Mouse (Mus musculus): ENCODE results near the gene Fyn.

Gene Fyn

DNA sequence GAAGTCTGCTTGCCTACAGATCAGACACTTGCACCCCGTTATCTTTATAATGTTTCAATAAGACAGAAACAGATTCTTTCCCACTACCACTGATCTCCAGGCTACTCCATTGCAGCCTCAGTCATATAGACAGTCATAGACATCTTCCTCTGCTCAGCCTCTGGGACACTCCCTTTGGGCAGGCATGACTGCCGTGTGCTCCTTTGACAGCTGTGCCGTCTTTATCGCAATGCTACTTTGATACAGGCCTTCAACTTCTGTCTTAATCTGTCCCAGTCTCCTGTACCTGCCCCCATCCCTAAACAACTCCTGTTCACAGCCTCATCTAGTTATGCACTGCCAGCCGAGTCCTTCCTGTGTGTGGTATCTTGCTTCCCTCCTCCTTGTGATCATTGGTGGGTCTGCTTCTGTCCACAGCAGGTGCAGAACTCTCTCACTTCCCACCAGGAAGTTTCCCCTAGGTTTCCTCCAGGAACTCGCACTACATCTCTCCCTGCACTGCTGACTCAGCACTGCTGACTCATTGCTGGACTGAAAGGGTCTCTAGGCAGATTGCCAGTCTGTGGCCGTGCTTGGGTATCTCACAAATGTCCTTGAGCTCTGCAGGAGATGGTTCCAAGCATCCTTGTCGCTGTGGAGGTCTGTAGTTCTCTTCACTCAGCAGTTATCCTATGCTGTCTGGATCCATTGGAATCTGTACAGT is 43.4 kb downstream of the Fyn start:
- no peak for DNase-seq (ENCODE audit: low spot score in 2 of 2)

DNA sequence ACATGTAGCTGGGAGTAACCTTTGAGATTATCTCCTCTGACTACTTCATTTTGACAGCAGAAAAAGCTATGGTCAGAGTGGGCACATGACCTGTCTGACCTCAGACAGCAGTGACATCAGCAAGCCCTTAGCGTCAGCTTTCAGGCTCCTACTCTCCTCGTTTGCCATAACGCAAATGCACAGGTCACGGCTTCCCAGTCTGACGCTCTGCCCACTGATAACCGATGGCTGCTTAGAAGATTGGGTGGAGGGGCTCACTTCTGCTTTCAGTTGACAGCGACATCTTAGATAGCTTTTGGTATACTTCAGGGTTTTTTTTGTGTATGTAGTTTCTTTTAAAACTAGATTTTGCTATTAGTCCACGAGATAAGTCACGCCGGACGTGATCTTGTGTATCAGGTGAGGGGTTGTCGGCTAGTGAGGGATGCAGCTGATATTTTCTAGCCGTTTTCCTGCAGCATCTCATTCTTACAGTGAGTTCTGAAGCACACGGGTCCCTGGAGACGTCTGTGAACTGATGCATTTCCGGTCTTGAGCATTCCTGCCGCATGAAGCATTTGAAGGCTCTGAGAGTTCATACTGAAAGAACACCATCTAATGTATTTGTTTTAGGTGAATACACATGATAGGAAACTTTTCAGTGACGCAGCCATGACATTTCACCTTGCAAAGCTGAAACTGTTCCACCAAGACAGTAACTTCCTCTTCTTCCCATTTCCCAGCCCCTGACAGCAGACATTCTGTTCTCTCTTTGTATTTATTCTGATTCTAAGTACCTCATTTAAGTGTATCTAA is 44.4 kb downstream of the Fyn start:
- DNase-seq (ENCODE audit: low spot score in 2 of 2): peak; percentile 38 to 79

DNA sequence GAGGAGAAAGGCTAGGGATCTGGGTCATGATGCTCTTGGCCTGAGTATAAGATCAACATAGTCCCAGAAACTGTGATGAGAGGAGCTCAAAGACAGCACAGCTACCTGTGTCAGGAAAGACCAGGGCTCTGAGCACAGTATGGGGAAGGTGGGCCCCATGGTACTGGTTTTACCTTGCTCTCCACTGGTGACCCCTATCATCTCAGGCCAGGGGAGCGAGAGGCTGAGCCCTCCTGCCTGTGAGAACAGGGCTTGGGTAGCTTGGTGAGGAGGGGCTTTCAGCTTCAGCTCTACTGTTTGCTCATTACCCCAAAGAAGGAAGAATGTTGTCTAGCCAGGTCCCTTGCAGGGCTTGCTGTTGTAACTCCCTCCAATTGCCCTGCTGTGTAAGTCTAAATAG is 45.4 kb downstream of the Fyn start:
- DNase-seq (ENCODE audit: low spot score in 2 of 2): no peak

DNA sequence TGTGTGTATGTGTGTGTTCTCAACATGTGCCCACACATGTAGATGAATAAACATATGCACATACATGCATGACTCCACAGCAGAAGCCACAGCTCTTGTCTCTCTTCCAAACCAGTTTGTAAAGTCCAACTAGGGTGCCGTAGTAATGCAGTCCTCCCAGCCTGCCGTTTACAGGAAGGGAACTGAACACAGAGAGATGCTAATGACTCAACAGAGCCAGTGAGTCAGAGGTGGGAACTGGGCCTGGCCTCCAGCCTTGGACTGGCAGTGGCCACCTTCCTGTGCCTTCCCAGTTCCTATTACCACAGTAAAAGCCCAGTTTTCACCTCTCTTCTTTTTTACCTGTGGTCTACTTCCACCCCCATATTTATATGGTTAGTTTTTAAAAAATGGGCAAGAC is 46.9 kb downstream of the Fyn start:
- peak; percentile 45 to 50 for DNase-seq (ENCODE audit: low spot score in 2 of 2)

DNA sequence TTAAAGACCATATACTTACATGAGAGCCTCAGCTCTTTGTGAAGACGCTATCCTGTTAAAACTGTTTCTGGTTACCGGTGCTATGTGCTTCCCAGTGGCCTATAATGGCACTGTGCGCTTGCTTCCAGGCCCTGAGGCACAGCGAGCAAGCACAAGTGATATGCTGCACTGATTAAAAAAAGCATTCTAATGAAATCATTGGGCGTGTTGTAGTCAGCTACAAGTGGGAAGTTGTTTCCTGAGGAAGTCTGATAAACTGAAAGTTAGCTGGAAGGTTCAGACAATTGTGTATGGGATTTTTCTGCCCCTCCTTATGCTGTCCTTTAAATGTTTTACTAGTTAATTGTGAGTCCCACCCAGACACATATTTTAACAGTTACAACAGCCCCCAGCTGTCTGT is 49.0 kb downstream of the Fyn start:
- no peak for DNase-seq (ENCODE audit: low spot score in 2 of 2)

DNA sequence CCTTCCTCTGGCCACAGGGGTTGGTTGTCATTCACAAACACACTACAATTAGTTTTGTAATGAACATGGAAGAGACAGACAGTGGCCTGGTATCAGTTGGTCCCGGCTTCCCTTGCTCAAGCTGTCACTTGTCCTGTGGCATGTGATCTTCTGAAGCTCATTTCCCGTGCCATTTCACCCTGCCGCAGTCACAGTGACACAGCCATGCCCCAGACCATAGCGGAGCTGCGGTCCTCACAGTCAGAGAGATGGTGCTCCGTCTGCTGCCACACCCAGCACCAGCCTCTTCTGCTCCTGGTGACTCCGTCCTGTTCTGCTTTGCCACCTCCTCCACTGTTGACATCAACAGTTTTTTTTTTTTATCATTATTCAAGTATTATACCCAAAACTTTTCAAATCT is 49.7 kb downstream of the Fyn start:
- DNase-seq (ENCODE audit: low spot score in 2 of 2): no peak

DNA sequence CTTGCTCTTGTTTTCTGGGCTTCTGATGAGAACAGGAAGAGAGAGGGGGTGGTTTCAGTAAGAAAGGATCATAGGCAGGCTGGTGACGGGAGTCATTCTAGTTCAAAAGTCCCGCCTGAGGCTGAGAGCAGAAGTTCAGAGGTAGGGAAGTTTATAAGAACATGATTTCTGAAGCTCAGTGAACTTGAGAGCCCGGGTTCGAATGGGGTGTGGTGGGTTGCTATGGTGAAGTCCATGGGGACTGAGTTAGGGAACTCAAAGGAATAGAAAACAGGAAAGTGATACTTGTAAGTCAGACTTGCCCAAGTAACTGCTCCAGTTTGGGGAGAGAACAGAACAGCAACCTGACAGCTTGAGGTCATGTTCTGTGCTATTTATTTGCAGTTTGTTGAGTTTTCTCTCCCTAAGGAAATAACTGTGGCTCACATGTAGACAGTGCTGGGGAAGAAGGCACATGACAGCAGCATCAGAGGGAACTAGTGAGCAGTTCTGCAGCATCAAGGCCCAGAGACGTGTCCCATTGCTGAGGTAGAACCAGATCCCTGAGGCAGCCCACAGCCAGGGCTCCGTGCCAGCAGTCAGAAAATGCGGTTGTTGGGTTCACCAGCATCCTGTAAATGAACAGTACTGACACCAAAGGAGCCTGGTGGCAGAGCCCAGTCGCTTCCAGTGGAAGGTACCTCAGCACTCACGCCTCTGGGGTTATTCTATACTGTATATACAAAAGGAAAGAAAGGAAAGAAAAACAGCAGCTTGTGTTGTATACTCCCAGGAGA is 52.4 kb downstream of the Fyn start:
- DNase-seq (ENCODE audit: low spot score in 2 of 2): peak; percentile 42 to 62

DNA sequence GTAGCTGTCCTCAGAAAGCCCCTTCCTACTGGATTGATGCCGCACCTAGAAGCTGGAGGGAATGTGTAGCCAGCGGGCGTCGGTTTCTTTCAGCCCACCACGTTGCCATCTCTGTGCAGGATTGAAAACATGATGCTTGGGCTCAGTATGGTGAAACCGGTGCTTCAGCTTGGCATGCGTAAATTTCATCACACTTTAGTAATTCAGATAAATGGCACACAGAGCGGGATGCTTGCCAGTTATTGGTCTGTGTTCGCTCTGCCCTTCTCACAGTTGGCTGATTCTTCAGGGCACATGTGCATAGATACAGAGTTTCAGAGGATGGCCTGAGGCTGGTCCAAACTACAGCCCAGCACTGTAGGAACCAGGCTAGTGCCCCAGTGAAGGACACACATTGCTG is 53.1 kb downstream of the Fyn start:
- DNase-seq (ENCODE audit: low spot score in 2 of 2): no peak

DNA sequence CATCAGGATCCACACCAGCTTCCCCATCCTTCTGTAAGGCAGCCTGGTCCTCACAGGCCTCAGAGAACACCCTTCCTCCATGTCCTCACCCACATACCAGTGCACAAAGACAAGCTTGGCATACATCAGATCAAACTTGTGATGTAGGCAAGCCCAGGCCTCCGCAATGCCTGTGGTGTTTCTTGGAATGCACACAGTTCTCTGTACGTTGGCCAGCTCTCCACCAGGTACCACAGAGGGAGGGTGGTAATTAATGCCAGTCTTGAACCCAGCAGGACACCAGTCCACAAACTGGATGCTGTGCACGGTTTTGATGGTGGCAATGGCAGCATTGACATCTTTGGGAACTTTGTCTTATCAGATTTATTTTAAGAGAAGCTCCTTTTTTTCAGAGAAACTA is 56.0 kb downstream of the Fyn start:
- DNase-seq (ENCODE audit: low spot score in 2 of 2): no peak

DNA sequence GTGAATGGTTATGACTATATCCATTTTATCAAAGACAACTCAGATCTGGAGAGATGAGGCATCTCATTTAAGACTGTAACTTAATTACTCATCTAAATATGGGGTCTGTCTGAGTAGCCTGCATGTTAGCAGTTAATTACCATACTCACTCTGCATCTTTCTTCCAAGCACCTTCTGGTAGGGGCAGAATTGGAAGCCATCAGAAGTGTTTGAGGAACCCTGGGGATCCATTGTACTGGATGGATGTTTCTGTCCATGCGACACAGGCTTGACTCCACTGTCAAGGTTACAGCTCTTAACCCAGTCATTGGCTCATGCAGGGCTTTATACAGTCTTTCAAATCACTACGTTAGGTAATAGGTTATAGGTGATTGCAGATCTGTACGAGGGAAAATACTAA is 57.4 kb downstream of the Fyn start:
- no peak for DNase-seq (ENCODE audit: low spot score in 2 of 2)

DNA sequence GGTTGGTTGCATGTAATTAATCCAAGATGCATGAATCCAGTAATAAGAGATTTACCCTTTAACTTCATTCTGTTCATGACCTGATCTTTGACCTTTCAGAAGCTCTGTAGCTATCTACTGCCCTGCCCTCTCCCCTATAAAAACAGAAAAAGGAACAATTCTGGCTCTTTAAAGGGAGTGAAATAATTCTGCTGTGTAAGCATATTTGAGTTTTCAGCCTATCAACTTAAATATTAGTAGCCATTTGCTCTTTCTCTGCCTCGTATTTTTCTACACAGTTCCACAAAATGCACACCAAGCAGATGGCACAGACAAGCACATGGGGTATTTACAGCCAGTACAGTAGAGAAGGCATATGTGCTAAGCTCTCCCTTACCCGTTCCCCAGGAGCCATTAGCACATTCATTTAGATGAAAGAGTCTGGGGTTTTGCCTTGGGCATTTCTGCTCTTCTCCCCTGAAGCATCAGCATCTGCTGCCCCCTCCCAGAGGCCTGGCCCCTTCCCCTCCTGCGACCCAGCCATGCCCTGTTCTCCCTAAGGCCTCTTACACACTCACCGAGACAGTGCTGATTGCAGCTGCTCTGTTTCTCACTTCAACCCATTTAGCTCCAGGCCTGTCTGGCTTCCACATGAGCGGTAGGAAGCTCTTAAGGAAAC is 58.3 kb downstream of the Fyn start:
- no peak for DNase-seq (ENCODE audit: low spot score in 2 of 2)

DNA sequence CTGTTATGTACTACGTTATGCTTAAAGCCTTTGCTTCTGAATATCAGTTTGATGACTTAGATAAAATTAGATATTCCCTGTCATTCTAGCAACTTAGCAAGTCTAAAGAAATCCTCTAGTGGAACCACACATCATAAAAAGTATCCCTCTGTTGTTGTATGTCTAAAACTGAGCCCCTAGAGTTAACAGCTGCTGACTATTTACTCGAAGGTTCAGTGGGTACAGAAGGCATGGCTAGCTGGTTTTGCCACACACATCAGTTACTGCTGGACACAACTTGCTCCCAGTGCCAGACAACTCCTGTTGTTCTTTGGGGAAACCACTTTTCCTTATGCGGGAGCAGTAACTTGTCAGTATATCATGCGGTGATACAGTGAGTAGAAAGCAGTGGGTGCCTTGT is 61.0 kb downstream of the Fyn start:
- no peak for DNase-seq (ENCODE audit: low spot score in 2 of 2)

DNA sequence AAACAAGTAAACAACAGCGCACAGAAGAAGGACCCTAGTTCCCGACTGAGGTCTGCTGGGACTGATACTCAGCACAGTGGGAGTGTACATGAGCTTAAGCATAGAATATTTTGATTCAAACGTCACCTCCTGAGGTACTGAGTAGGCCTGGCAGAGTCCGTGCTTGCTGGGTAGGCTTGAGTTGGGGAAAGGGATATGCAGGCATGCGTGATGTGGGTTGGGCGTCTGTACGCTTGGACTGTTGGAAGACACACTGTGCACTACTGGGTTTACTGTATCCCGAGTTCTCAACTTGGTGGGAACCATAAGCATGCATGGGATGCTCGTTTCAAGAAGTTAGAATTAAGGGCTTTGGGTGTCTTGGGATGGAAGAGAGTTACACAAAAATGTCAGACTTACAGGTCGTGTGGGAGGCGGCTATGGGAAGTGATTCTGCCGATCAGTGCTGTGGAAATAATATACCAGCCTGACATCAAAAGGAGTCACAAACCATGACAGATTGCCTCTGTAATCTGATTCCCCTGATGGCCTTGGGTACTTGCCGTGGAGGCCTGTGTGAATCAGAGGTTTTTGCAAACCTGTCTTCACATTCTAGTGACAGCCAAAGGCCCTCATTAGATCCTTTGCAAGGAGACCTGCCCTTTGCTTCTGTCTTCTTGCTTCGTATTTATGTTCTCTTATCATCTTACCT is 61.6 kb downstream of the Fyn start:
- no peak for DNase-seq (ENCODE audit: low spot score in 2 of 2)

DNA sequence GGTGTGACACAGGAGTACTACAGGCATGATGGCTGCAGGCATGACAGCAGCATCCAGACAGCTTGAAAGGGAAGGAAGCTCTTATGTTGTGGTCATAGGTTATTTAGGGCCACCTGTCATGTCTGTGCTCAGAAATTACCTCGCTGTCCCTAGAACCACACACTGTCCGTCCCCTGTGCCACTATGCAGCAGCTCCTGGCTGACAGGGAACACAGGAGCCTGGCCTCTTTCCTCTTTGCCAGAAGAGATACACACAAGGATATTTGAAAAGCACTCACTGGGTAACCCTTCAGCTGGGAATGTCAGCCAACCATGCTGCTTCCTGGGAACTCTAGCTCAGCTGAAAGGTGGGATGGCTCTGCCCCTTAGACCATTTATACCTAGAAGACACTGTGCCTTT is 62.6 kb downstream of the Fyn start:
- DNase-seq (ENCODE audit: low spot score in 2 of 2): no peak

DNA sequence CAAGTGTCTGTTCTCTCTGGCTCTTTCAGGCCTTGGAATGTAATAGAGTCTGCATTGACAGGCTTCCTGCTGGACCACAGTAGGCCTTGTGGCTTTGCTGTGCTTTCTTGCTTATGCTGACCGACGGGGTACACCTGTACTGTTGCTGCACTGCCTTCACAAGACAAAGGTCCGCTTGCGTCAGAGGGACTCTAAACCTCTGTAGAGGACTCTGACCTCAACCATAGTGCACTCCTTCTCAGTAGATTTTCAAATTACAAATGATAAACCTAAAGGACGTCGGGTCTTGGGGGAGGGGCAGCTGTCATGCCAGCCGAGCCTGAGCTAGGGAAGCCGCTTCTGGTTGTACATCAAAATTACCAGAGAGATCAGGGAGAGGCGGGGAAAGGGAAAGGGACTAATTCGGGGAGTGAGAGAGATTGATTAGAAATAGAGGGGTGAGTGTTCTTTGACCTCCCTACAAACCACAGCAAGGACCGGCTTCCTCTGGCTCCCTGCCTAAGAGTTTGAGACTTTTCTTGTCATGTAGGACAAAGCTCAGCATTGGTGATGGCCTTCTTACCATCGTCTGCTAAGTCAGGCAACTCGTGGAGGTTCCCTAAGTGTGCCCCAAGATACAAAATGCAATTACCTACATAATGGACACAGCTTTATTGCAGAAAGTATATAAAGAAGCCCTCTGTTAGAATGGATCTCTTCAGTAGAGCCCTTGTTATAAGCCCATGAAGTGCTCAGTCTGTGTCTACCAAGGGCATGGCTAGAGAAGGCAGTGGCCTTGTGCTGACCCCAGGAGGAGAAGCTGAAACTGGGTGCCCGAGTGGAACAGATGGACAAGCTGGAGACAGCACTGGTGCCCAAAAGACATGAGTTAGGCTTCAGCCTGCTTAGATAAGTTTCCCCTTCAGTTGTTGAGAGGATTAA is 64.3 kb downstream of the Fyn start:
- DNase-seq (ENCODE audit: low spot score in 2 of 2): no peak

DNA sequence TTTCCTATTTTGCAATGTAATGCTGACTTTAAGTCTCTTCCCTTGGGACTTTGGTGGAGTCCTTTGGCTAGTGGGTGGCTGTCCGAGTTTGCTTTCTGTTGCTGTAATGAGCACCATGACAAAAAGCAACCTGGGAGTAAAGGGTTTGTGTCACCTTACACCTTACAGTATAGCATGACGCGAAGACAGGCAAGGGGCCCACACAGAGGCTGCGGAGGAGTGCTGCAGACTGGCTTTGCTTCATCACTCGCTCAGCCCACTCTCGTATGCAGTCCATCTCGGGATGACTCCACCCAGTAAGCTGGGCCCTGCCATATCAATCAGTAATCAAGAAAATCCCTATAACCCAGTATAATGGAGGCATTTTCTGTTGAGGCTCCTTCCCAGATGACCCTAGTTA is 65.2 kb downstream of the Fyn start:
- no peak for DNase-seq (ENCODE audit: low spot score in 2 of 2)

DNA sequence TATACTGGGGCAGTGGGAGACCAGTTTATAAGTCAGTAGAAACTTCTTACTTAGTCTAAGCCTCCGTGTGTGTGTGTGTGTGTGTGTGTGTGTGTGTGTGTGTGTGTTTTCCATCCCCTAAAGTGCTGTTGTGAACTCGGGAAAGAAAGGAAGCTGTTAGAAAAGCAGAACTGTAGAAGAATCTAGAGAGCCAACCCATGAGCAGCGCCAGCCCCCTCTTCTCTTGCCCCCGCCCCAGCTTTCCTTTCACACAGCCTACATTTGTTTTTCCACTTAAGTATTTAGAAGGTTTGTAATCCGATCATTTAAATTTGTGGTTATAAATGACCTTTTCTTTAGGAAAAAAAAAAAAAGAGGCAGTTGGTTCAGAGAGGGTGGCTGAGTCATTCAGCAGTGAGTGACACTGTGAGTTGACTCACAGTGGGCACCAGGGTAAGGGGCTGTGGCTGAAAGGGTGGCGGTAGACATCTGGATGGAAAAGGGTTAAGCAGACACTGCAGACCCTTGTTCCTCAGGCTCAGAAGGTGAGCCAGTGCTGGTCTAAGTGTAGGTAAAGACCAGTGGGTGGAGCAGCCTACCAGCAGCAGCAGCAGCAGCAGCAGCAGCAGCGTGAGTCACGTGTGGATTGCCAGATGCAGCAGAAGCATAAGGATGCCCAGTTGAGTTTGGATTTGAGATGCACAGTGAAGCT is 66.2 kb downstream of the Fyn start:
- DNase-seq (ENCODE audit: low spot score in 2 of 2): no peak

DNA sequence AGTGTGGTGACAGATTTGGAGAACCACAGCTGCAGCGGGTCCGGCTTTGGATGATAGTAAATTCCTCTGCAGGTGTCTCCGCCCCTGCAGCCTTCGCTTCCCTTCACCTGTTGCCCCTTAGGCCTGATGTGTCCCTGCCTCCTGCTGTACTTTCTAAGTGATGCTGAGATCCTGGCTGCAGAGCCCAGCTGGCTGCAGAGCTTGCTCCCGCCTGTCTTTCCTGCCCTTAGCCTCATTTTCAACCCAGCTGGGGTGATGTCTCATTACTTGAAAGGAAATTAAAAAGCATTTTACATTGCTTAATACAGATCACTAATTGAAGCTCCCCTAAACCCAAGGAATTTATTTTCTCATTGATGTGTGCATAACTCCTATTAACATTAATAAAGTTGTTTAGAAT is 70.2 kb downstream of the Fyn start:
- no peak for DNase-seq (ENCODE audit: low spot score in 2 of 2)

DNA sequence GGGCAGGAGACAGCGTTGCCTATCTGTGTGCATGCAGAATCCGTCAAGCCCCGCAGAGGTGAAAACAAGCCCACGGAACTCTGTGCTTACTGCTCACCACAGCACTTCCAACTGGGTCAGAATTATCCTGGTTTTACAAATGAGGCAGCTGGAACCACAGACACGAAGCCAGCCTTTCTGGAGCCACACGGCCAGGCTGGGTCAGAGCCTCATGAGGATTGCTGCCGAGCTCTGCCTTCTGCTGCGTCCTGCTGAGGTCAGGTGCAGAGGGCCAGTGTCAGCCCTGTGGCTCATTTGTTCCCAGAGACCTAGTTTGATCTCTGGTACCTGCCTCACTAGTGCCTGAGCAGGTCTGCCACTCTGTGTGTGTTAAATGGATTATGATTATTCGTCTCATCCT is 71.9 kb downstream of the Fyn start:
- DNase-seq (ENCODE audit: low spot score in 2 of 2): no peak

DNA sequence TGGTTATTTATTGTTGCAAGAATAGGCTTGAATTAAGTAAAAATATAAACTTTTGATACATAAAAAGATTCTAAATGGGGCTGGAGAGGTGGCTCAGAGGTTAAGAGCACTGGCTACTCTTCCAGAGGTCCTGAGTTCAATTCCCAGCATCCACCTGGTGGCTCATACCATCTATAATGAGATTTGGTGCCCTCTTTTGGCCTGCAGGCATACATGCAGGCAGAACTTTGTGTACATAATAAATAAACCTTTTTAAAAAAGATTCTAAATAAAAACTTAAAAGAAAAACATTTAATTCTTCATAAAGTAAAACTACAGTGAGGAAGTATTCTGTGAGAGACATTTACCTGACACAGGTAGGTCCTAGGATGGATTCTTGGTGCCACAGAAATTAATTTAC is 73.0 kb downstream of the Fyn start:
- DNase-seq (ENCODE audit: low spot score in 2 of 2): no peak

All from natural killer cell, adult 2 months (primary cell).